Mouse (Mus musculus): Measurements from ENCODE around the gene Tpi1.

DNA sequence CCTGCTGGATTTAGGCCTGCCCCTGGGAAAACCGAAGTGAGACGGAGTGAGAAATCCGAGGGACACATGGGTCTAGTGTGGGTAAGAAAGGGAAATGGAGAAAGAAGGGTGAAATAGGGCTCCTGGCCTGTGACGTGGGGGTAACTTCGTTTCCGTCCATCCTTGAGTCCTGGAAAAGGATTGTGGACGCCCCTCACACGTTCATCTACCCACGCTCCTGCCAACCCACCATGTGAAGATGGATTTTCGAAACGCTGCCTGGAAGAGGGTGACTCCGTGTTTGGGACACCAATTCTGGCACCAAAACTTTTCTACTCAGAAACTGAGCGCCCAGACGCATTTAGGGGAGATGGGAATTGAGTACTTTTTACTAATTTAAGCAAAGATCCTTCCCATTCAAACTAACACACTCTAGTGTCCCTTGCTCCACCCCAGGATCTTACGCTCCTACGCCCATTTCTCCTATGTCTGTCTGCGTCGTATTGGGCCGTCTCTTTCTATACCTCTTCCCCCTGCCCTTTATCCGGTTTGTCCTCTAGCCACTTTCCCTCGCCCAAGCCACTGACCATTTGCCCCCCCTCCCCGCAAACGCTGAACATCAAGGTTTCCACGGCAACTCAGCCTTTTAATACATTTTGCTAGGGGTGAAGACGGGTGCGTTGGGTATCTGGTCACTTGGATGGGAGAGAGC is 43.9 kb upstream of the Tpi1 start:
- no peak for TF ChIP-seq CTCF (IDR thresholded peaks at IDR 0.05; ENCODE audit: borderline replicate concordance, control insufficient read depth, extremely low read depth, insufficient read depth, low read length, poor library complexity)
- TF ChIP-seq POLR2A (IDR thresholded peaks at IDR 0.05; ENCODE audit: control insufficient read depth, extremely low read depth, insufficient read depth, low read length, poor library complexity): no peak

Measured in thymus, adult 2 months (tissue).